ENCODE assay signal across 8 mouse cellular contexts in genomic region chr1:164217791-164218685, GRCm38 (mm10). TPM values are rescaled to one million over a fixed set of nuclear protein-coding genes. Genes with fewer than 3 reads are reported as not detected.
DNase-seq lines count a peak whose midpoint lies in the region; ATAC-seq lines count a peak whose summit lies in the region.

No protein-coding gene starts in this region.

- 46% methylated on average over 15 of the region's 15 CpGs for WGBS in embryonic facial prominence, embryonic 12.5 days
- 48% methylated on average over 15 of the region's 15 CpGs for WGBS in embryonic facial prominence, embryonic 10.5 days

- DNase-seq in embryonic facial prominence, embryonic 10.5 days (ENCODE audit: low spot score), result no peak
- peak; percentile 15 to 29 for DNase-seq in left cerebral cortex, postnatal 36 days (ENCODE audit: low spot score in 2 of 2)
- DNase-seq in left cerebral cortex, adult 11 months (ENCODE audit: low spot score), result no peak
- peak; percentile 8 for DNase-seq in forelimb bud, embryonic 11.5 days (ENCODE audit: low read depth, low spot score)
- no peak for DNase-seq in retina, postnatal 1 day
- DNase-seq in right cerebral cortex, postnatal 14 days, result no peak

- no peaks in the 10 kb centered on the region for H3K4me1 ChIP-seq in embryonic facial prominence, embryonic 12.5 days
- 0 out of 2 replicates have a peak, but pooled peaks cover 6% of the 10 kb centered on the region for H3K4me1 ChIP-seq in embryonic facial prominence, embryonic 10.5 days

- no peaks in the 10 kb centered on the region for H3K36me3 ChIP-seq in embryonic facial prominence, embryonic 12.5 days
- no peaks in the 10 kb centered on the region for H3K36me3 ChIP-seq in embryonic facial prominence, embryonic 10.5 days (replicated peaks)

- intact Hi-C loops in left cerebral cortex, postnatal 36 days (cut with DNase I), result no loop called here

- H3K4me2 ChIP-seq in embryonic facial prominence, embryonic 12.5 days (replicated peaks), result peak overlapping the region; percentile 24

- no peaks in the 10 kb centered on the region for H3K27me3 ChIP-seq in embryonic facial prominence, embryonic 12.5 days
- H3K27me3 ChIP-seq in embryonic facial prominence, embryonic 10.5 days (replicated peaks; ENCODE audit: low read depth, poor library complexity, severe bottlenecking), result peaks cover 8% of the 10 kb centered on the region

- no peak overlapping the region for H3K4me3 ChIP-seq in embryonic facial prominence, embryonic 12.5 days
- no peak overlapping the region for H3K4me3 ChIP-seq in embryonic facial prominence, embryonic 10.5 days

- no peak overlapping the region for H3K9ac ChIP-seq in embryonic facial prominence, embryonic 12.5 days

- ATAC-seq in embryonic facial prominence, embryonic 12.5 days (ENCODE audit: insufficient number of reproducible peaks, insufficient read depth, low FRiP score, low TSS enrichment), result no peak
- peak; percentile 88 for ATAC-seq in megakaryocyte, adult 5-6 weeks (ENCODE audit: poor library complexity, severe bottlenecking)

- H3K9me3 ChIP-seq in embryonic facial prominence, embryonic 12.5 days, result no peaks in the 10 kb centered on the region
- H3K9me3 ChIP-seq in embryonic facial prominence, embryonic 10.5 days, result no peaks in the 10 kb centered on the region

- H3K27ac ChIP-seq in embryonic facial prominence, embryonic 12.5 days, result no peak overlapping the region
- H3K27ac ChIP-seq in embryonic facial prominence, embryonic 10.5 days (replicated peaks), result no peak overlapping the region

RNA-seq across cellular contexts. Expression of gene Slc19a2, which starts 30.8 kb away (rescaled TPM):
- polyA plus RNA-seq in embryonic facial prominence, embryonic 12.5 days (2016; fragmentation: Nextera tagmentation; extraction: Ambion mirVana), result 10.1 and 11.7 TPM in 2 replicates
- polyA plus RNA-seq in embryonic facial prominence, embryonic 10.5 days (2016; fragmentation: Nextera tagmentation; extraction: Ambion mirVana), result 10.8 and 11.5 TPM in 2 replicates
- 10 to 100 TPM; 12.8 to 13.5 TPM for total RNA-seq in left cerebral cortex, postnatal 36 days (2021)
- 6.1 and 6.8 TPM in 2 replicates for total RNA-seq in megakaryocyte, adult 5-6 weeks (2015)
- total RNA-seq in megakaryocyte, adult 5-6 weeks (2017), result 3.0 and 4.5 TPM in 2 replicates

RNA-seq across cellular contexts. Expression of gene Ccdc181, which starts 57.3 kb away (rescaled TPM):
- polyA plus RNA-seq in embryonic facial prominence, embryonic 12.5 days (2016; fragmentation: Nextera tagmentation; extraction: Ambion mirVana), result 7.4 and 8.3 TPM in 2 replicates
- 8.3 and 8.5 TPM in 2 replicates for polyA plus RNA-seq in embryonic facial prominence, embryonic 10.5 days (2016; fragmentation: Nextera tagmentation; extraction: Ambion mirVana)
- total RNA-seq in left cerebral cortex, postnatal 36 days (2021), result 10 to 100 TPM; 23.4 to 24.4 TPM
- 4.4 and 6.7 TPM in 2 replicates for total RNA-seq in megakaryocyte, adult 5-6 weeks (2015)
- 11.9 and 13.8 TPM in 2 replicates for total RNA-seq in megakaryocyte, adult 5-6 weeks (2017)

Comparison
In these comparisons a context has a peak if more than half of its experiments do, and no peak if none do; other contexts are left out.
1. DNase-seq: peak in left cerebral cortex, postnatal 36 days (2 of 2) and forelimb bud, embryonic 11.5 days (single experiment); none in embryonic facial prominence, embryonic 10.5 days (single experiment), left cerebral cortex, adult 11 months (single experiment), retina, postnatal 1 day (single experiment) and right cerebral cortex, postnatal 14 days (single experiment).